Mouse (Mus musculus) R1 (cell line): ENCODE data around the gene Aak1.
"Not testable (repeated sequence)": the region's sequence is repeated elsewhere in the genome, so short reads cannot be mapped to it uniquely, and the experiment has no call there.

Experiments
- DNase-seq: peaks from one replicate; pipeline ENCODE4 v3.0.0-alpha.2; 2018; ENCODE audit warnings: low read depth, low spot score

Gene Aak1

DNA sequence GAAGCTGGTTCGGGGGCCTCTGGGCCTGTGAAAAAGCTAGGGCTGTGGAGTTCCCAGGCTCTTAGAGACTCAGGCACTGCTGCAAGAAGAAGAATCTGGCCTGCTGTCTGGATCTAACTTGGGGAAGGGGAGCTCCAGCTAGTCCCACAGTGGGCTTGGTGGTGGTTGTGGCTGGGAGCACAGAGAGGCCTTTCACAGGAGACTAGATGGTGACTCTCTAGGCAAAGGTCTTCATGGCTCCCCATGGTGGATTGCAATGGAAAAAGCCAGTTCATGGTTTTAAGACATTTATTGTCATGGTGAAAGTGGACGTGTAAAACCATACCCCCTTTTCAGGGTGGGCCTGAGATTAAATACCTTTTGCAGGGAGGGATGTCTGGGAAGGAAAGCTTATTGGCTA is 10.2 kb upstream of the Aak1 start:
- DNase-seq: peak; percentile 36

DNA sequence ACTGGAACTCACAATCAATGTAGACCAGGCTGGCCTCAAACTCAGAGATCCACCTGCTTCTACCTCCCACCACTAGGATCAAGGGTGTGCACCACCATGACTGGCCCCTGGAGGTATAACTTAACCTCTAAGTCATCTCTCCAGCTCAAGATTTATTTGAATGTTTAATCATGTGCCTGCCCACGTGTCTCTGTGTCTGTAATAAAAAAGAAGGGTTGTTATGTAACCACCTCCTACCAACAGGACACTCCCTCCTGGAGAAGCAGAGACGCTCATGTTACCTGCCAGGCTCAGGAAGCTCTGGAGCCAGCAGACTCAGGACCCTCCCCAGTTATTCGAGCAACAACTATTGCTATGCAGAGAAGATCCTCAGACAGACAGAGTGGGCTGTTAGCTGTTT is 7.4 kb upstream of the Aak1 start:
- DNase-seq: no peak

DNA sequence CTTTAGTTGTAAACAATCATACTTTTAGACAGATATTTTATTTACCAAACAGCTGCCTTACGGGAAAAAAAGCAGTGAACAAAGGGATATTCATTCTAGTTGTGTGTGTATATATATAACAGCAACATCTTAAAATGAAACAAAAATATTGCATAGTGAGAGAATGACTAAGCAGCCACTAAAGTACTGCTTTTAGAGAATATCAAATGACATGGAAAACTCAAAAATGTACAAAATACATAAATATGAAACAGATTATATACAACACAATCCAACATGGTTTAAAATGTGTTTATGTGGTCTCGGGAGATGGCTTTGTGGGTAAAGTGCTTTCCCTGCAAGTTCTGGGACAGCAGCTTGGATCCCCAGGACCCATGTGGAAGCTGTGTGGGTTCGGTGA is 5.7 kb upstream of the Aak1 start:
- DNase-seq: no peak

DNA sequence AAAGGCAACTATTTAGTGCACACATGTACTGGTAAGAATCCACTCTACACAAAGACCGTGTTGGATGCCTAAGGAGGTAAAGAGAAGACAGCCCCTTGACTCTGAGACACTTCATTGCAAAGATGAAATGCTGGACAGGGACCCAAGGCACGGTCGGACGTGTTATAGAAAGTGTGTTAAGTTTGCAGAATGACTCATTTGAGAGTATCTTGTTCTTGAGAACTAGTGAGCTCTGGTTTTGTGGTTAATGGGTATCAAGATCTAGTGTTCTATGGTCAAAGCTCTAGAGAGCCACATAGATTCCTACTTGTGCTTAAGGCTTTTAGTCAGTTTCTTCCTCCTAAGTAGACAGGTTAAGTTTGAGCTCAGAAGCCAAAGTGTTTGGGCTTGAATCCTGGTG is 2.9 kb upstream of the Aak1 start:
- DNase-seq: no peak

DNA sequence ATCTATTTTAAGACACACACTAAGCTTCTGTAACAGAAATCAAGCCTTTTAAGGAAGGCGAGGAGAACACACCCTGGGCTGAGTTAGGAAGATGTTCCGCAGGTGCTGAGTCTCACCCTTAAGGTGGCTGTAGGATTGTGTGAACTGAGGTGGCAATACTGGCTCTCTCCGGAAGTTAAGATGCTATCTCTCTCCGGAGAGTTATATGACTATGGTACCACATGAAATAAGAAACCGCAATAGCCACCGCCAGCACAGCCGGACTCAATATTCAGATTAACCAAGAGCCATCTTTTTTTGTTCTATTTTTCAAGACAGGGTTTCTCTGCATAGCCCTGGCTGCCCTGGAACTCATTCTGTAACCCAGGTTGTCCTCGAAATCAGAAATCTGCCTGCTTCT is 1.5 kb upstream of the Aak1 start:
- DNase-seq: no peak

DNA sequence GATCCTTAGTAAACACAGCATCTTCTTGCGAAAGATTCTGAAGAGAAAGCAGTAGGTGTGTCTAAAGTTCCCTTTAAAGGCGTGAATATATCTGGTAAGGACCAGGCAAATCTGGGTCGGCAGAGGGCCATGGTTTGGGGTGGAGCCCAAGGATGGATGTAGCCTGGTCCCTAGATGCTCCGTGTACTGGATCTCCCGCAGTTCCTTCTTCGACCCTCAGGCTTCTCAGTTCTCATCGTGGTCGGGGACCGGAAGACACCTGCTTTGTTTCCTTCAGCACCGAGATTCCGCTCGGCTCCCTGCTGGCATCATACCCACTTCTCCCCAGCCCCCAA is 770 bp upstream of the Aak1 start:
- no peak for DNase-seq

DNA sequence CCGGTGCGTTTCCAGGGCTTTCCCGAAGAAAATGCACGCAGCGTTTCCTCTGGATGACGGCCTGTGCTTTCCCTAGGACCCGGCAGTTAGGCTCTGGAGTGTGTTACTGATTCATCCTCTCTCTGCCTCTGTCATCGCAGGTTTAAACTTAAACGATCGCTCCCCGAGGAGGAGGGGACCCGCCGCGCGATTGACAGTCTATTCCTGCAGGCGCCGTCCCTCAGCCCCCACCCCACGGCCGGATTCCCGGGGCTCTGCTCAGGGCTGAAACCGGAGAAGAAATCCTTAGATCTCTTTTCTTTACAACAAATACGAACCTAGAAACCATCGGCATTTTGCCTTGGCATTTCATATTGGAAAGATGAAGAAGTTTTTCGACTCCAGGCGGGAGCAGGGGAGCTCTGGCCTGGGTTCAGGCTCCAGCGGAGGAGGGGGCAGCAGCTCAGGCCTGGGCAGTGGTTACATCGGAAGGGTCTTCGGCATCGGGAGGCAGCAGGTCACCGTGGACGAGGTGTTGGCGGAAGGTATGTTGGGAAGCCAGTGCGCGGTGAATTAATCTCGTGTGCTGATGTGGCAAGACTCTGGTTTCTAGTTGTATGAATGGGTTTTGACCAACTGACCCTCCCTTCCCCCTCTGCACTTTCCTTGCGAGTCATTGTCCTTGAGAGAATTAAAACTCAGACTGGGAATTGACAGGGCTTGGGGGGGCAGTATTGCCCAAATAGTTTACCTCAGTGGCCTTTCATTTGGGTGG is 552 bp downstream of the Aak1 start:
- DNase-seq: peak; percentile 60

DNA sequence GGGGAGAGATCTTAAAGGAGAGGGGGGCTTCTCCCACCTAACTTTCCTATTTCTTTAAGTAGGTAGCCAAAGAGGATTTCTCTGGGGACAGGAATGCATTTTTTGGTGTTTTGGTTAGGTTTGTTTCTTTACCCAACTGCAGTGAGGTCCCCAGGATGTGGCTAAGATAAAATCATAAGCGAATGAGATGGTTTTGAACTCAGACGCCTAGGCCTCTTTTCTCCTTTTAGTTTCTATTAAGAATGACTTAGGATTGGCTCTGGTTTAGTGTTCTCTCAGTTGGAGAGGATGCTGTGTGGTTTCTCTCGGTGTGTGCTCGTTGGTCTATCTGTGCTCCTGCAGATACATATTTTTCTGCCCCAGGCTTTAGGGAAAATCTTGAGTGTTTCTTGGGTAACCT is 1.3 kb downstream of the Aak1 start:
- DNase-seq: no peak

DNA sequence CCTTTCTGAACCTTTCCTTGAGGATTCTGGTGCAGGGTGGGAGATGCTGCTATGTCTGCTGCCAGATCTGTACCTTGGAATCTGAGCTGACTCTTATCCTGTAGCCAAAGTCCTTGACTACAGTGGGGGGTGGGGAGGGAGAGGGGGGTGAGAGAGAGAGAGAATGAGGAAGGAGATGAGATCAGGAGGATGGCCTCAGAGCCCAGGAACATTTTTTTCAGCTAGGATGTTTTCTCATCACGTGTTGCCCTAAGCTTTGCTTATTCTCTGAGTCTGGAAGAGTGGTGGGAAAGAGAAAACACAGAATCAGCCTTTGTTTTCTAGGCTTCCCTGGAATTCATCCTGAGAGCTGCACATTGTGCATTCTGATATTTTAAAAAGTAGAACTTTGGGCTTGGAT is 2.2 kb downstream of the Aak1 start:
- no peak for DNase-seq

DNA sequence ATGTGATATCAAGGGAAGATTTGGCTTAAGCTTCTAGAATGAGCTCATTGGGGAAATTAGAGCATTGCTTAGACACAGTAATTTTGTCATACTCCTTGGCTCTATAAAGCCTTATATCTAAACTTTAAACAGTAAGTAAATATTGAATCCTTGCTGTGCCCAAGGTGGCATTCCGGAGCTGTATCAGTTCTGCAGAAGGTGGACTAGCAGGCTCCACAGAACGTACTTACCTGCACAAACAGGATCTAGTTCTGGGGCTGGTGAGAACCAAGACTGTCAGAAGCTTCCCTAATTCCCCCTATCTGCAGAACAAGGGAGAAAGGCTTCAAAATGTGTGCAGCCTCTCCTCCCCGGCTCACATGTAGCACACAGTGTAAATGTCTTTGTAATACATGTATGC is 4.6 kb downstream of the Aak1 start:
- no peak for DNase-seq

DNA sequence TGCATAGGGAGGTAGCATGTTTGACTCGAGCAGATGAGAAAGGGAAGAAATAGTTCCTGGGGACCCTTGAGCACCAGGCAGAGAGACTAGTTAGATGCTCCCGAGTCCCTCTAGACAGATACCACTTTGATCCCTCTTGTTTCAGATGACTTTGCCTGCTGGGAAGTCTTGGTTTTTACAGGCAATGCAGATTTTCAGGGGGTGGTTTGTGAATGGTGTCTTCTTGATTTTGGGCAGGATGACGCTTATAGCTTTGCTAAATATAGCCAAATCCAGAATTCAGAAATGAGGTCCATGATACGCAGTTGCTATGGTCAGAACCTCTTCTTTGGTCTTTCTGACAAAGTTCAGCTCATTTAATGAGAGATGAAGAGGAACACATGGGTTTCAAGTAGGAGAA is 5.6 kb downstream of the Aak1 start:
- no peak for DNase-seq

DNA sequence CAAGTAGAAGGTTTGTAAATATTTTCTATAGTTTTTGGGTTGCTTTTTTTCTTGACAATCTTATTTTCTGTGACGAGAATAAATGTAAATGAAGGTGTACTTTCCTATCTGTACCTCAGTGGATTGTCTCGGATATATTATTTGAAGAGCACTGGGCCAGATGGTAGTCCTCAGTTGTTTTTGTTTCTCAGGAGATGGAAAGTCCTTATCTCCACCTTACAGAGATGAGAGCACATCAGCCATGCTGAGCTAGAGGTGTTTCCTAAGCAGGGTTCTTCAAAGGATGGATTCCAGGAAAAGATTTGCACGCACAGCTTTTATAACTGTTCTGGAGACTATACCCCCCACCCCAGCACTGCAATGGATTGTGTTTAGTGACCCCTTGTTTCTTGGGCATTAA is 9.3 kb downstream of the Aak1 start:
- DNase-seq: no peak

DNA sequence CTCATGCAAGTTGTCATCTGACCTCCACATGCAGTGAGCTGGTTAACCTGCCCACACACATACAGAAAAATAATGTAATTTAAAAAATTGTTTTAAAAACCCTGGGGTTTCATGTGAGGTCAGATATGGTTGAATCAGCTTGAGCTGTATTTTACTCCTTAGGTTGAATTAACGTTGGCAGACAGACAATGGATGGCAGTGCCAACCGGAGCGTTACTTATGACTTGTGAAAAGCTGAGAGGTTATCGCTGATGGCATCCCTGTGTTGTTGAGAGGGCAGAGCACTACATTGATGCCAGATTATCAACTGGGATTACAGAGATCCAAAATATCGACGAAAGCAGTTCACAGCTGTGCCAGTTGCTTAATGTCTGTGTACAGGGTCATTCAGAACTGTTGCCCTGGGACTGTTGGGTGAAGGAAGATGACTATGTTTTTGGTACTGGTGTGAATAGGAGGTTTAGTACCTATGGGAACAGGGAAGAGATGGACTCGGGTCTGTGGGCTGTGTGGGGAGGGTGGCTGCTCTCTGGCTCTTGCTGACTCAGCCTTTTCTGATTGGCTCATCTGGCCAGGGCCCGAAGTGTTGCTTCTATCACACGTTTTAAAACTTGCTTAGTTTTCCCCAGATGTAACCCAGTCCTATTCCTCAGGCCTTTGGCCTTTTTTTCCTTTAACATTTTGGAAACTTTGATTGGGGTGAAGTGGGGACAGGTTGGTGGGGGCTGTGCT is 11.6 kb downstream of the Aak1 start:
- no peak for DNase-seq

DNA sequence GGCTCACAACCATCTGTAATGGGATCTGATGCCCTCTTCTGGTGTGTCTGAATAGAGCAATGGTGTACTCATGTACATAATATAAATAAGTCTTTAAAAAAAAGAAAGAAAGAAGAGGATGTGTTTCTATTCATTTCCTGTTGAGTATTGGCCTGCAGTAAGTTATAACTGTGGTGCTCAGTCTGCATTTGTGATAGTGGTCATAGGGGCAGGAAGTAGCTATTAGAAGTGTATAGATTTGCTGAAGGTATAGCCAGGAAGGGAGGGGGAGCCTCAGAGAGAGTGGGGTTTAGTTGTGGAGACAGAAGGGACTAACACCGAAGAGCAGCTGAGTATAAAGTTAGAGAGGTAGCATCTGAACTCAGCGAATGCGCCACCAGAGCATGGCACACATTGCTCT is 15.0 kb downstream of the Aak1 start:
- no peak for DNase-seq

DNA sequence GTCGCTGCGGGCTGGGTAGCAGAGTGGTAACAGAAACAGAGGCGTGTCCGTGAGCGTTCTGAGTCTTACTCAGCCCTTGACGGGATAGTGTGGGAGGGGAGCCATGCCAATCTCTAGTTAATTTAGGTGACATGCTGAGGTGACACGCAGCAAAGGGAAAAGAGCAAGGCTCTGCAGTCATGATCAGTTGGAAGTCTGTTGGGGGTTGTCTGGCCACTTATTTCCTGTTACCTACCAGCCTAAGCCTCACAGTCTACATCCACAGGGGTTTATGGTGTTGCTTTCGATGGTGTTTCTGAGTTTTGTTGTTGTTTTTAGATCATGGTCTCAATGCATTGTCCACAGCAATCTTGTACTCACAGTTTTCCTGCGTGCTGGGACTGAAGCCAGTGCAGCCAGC is 21.0 kb downstream of the Aak1 start:
- no peak for DNase-seq

DNA sequence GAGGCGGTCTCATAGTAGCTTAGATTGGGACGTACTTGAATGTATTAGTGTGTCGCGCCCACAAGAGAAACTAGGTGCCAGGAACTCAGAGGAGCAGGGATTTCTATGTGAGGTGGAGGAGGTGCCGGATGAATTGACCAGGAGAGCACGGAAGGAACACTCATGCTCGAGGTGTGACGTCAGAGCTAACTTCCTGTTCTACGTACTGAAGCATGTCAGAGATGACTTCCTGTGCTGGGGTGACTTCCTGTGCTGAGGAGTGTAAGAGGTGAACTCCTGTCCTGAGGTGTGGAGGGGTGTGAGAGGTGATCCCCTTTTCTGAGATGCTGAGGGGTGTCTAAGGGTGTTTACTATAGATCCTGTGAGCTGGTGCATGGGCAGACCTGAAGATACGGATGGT is 22.5 kb downstream of the Aak1 start:
- peak; percentile 48 for DNase-seq

DNA sequence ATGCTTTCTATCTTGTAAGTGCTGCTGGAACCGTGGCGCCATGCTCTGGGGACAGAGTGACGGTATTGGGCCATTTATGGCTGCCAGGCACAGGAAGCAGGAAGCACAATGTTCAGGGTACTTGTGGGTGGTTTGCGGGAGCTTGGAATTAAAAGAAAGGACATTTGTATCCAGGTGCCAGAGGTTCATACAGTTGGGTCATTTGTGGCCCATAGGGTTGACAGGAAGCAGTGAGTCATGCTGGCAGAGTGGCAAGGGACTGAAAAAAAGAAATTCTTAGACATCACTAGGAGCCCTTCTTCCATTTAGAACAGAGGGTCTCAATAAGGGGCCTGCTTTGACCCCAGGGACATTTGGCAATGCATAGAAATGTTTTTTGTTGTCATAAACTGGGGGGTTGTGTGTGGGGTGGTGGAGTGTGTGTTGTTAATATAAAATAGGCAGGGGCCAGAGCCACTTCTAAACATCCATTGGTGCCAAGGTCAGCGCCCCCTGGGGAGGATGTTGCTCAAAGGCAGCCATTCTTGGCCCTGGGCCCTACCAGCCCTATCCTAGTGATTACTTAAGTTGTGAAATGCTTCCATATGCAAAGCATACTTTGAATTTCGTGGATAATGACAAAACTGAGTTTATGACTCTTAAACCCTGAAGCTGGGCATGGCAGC is 25.5 kb downstream of the Aak1 start:
- no peak for DNase-seq

DNA sequence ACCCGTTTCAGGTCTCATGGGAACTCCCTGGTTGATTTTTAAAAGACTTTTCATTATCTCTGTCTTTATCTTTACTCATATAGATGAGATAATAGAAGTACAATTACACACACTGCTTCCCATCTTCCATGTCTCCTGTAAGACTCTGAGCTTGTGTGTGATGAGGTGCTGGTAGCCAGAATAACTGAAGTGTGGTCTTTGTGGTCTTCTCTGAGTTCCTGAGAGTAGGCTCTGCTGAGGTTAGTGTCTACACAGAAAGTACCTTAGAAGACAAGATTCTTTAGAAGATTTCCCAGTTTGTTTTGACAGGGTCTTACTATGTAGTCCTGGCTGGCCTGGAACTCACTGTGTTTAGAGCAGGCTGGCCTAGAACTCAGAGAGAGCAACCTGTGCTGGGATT is 27.1 kb downstream of the Aak1 start:
- no peak for DNase-seq

DNA sequence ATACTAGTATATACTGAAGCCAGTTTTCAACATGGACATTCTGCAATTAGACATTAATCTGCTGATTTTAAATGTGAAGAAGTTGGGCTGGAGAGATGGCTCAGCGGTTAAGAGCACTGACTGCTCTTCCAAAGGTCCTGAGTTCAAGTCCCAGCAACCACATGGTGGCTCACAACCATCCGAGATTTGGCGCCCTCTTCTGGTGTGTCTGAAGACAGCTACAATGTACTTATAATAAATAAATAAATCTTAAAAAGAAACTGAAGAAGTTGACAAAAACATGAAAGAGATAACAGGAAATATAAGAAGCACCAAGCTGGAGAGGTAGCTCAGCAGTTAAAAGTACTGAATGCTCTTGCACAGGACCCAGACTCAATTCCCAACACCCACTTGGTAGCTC is 29.3 kb downstream of the Aak1 start:
- DNase-seq: not testable (repeated sequence)

DNA sequence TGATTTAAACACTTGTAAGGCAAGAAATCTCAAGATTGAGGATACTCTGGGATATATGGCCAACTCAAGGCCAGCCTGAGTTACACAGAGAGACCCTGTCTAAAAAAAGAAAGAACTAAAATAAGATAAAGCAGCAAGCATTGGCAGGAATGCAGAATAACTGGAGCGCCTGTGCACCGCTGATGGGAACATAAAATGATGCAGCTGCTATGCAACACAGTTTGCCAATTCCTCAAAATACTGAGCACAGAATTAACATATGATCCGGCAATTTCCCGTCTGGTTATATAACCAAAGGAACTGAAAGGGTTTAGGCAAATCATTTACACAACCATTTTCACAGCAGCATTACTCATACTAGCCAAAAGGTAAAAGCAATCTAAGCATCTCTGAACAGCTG is 30.0 kb downstream of the Aak1 start:
- no peak for DNase-seq

DNA sequence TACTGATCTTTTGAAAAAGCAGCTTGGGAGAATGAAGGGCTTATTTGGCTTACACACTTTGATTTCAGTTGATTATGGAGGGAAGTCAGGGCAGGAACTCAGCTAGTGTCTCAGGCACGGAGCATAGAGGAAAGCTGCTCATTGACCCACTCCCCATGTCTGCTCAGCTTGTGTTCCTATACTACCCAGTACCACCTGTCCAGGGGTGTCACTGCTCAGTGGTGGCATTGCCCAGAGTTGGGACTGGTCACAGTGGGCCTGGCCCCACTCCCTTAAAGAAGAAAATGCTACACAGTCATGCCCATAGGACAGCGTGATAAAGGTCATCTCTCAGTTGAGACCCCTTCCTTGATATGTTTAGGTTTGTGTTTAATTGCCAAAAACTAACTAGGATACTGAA is 34.9 kb downstream of the Aak1 start:
- DNase-seq: no peak

DNA sequence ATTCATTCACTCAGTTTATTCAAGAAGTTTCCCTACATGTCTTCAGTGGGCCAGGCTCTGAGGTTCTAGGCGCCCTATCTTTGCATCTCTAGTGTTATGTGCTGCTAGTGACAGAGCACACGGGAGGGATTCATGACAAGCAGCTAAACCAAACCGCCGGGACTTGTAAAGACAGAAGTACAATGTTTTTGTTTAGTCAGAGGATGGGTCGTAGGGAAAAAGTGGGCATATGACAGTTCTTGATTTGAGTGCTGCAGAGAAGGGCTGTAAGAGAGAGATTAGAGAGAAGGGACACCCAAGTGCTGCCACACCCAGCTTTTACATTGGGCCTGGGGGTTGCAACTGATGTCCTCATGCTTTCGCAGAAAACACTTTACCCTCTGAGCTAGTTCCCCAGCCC is 35.4 kb downstream of the Aak1 start:
- no peak for DNase-seq
